Mouse (Mus musculus) c-Kit-positive CD71-positive TER-119-negative erythroid progenitor cells, embryonic 14.5 days (primary cell): ENCODE results near the gene Armc8.

Experiments used
- DNase-seq: peaks from one replicate; pipeline ENCODE4 v3.0.0-alpha.2; 2013; ENCODE audit warnings: low read depth

Armc8 gene

DNA sequence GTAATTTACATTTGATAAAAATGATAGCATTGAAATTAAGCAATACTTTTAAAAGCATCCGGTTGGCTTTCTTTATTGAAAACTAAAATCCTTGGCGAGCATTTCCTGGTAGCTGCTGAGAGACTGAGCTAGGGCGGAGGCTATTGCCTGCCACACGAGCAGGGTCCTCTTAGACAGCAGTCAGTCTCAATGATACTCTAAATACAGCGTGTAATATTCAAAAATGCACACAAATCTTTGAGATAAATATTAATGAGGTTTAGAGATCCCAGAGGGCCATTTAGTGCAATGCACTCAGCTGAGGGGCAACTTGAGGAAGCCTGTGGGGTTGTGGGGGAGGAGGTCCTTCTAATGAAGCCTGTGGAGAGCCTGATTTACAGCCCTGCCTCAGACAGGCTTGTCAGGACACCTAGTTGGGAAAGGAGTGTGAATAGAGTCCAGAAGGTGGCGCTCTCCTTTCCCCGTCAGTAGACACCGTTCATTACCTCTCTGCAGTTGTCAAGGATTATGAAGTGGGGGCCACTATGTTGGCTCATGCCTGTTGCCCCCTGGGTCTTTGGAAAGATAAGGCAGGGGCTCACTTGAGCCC lies 124.0 kb downstream of the Armc8 start:
- no peak for DNase-seq

GRCm38 (mm10) chr9:99441647-99442433 lies 126.9 kb downstream of the Armc8 start:
- no peak for DNase-seq

- no peak for DNase-seq
These were observed 127.8 kb downstream of the Armc8 start for GRCm38 (mm10) chr9:99440941-99441340.

DNA sequence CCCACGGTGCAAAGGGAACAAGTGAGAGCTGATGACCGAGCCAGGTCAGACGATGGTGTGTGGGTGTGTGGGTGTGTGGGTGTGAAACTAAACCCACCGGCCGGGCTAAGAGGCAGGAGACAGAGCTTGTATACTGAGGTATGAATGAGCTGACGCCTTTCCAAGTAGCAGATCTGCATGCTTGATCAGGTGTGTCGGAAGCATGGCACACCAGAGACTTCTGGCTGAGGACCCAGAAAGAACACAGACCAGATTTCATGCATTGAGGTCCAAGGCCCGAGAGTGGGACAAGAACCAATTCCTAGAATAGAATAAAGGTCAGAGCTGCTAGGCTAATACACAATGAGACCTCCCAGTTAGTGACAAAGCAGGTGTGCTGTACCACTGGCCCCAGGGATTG lies 129.6 kb downstream of the Armc8 start:
- DNase-seq = no peak

- no peak for DNase-seq
These were observed 130.7 kb downstream of the Armc8 start for GRCm38 (mm10) chr9:99437781-99438565.

GRCm38 (mm10) chr9:99437031-99437764 lies 131.5 kb downstream of the Armc8 start, which contains the start of gene Mras:
TSS of gene Mras (minus strand) at chr9:99437381.
- no peak for DNase-seq

DNA sequence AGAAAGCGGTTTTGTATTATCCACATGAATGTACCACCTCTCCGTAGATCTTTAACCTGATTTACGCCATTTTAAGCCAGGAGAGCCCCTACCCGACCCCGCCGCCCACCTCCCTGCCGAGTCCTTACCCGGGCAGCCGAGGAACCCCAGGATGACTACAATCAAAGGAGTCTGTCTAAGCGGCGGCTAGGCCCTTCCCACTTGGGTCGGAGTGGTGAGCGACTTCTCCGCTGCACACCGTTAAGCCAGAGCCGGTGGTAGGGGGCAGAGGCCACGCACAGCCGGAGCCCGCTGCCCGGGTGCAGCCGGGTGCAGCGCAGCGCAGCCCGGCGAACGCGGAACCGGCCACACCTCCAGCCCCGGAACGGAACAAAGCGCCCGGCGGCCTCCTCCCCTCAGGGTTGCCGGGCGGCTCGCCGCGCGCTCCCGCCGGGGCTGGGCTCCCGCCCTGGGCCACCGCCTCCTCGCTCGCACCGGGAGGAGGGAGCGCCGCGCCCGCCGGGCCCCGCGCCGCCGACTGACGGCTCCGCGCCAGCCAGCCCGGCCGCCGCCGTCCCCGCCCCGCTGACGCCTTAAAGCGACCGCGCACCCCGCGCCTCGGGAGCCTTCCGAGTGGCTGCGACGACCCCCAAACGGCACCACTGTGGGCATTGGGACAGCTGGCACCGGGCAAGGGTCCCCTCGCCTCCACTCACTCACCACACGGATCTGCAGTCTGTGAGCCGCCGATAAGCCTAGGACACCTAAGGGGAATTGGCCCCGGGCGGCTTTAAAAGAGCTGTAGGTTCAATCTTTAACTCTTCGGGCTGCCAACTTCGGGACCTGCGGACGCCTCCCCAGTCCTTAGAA lies 132.3 kb downstream of the Armc8 start:
- peak; percentile 31 for DNase-seq

GRCm38 (mm10) chr9:99435619-99436181 lies 133.0 kb downstream of the Armc8 start:
- no peak for DNase-seq

GRCm38 (mm10) chr9:99434892-99435618 lies 133.6 kb downstream of the Armc8 start:
- DNase-seq = no peak

- DNase-seq = peak; percentile 45
These were observed 136.2 kb downstream of the Armc8 start for GRCm38 (mm10) chr9:99432478-99432877.

DNA sequence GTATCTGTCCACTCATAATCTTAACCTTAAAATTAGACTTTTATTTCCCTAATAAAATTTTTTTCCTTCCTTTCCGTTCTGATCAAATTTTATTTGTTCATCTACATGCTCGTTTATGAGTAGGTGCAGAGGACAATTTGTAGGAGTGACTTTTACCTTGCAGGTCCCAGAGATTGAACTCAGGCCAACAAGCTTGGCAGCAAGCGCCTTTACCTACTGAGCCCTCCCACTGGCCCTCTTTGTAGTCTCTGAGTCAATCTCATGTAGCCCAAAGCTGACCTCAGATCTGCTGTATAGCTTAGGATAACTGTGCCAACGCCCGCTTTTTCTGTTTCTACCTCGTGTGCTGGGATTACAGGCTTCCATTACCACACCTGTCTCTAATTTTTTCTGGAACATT lies 136.7 kb downstream of the Armc8 start:
- DNase-seq = no peak

DNA sequence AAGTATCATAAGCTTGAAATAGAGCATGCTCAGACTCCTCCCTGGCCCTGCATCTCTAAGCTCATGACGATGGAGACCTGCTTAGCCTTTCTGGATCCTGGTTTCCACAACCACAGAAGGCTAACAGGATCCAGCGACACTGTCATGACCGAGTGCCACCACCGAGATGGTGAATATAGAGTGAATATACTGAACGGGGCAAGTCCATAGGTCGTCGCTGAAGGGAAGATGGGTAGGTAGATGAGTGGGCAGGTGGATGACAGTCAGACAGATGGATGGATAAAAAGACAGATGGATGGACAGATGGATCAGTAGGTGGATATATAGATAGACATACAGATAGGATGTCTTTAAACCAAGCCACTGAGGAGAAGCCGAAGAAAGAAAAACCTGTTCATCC lies 137.4 kb downstream of the Armc8 start:
- DNase-seq = no peak

DNA sequence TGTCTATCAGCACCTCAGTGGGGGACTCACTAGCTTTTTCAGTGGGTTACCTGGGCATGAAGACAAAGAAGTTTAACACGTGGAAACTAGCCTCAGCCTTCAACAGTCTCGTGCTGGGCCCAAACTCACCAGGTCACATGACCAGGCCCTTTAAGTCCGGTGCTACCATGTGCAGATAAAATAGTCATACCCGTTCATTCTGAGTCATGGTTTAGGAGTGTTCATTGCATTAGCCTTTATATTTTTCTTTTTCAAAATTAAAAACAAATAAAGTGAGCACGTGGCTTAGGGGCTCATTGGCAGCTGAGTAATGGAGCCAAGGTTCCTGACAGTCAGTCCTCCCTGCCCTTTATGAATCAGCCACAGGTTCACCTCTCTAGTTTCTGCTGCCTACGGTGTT lies 137.9 kb downstream of the Armc8 start:
- DNase-seq = no peak

- DNase-seq = no peak
These were observed 138.9 kb downstream of the Armc8 start for GRCm38 (mm10) chr9:99429845-99430244.

- DNase-seq = no peak
These were observed 139.9 kb downstream of the Armc8 start for GRCm38 (mm10) chr9:99428601-99429331.
